Mouse (Mus musculus) thymus, adult 2 months (tissue): ENCODE data around the gene Trim33. TPM values are rescaled to one million over a fixed set of nuclear protein-coding genes. Genes with fewer than 3 reads are reported as not detected.

ENCODE experiments used
- DNase-seq: peaks from one replicate; pipeline ENCODE4 v3.0.0; 2021
- H3K27ac ChIP-seq: fragments of 200-500 bp; 2 replicates; pipeline ENCODE4 v1.5.1; 2012; ENCODE audit warnings: low read length, control low read depth; ENCODE audit not compliant: control insufficient read depth, insufficient read depth
- H3K27me3 ChIP-seq: fragments of 200-500 bp; 2 replicates; pipeline ENCODE4 v1.6.1; 2012; ENCODE audit warnings: mild to moderate bottlenecking, low read length, moderate library complexity, mixed read lengths; ENCODE audit not compliant: control insufficient read depth, insufficient read depth
- H3K36me3 ChIP-seq: fragments of 200-500 bp; 2 replicates; pipeline ENCODE4 v1.6.1; 2012; ENCODE audit warnings: mild to moderate bottlenecking, low read length, moderate library complexity; ENCODE audit not compliant: control insufficient read depth, insufficient read depth
- H3K4me1 ChIP-seq: fragments of 200-500 bp; replicated peaks from 2 replicates; pipeline ENCODE4 v1.6.1; 2012; ENCODE audit warnings: low read length; ENCODE audit not compliant: control insufficient read depth, insufficient read depth
- H3K4me3 ChIP-seq: fragments of 200-500 bp; 2 replicates; pipeline ENCODE4 v1.5.1; 2012; ENCODE audit warnings: mild to moderate bottlenecking, low read length, control low read depth, moderate library complexity; ENCODE audit not compliant: control insufficient read depth, insufficient read depth
- CTCF ChIP-seq: fragments of 200-500 bp; IDR thresholded peaks from 2 replicates; pipeline ENCODE4 v1.5.1; 2012; ENCODE audit warnings: mild to moderate bottlenecking, control low read depth, low read length, moderate library complexity, borderline replicate concordance; ENCODE audit not compliant: control insufficient read depth, poor library complexity, insufficient read depth; ENCODE audit errors: extremely low read depth
- POLR2A ChIP-seq: fragments of 200-500 bp; IDR thresholded peaks from 2 replicates; pipeline ENCODE4 v1.6.1; 2012; ENCODE audit warnings: mild to moderate bottlenecking, low read length, control low read depth, moderate library complexity; ENCODE audit not compliant: control insufficient read depth, poor library complexity, insufficient read depth; ENCODE audit errors: extremely low read depth
- WGBS: fragments of 180-500 bp; shearing (Covaris S2); methylation state at CpG from one replicate; pipeline ENCODE4 v1.1.7; 2018; 5-methylcytosine and 5-hydroxymethylcytosine counted together
- polyA plus RNA-seq: library from polyadenylated mRNA; depleted of rRNA; stranded (reverse); fragments of >200 nt; gene quantifications from 2 replicates; pipeline ENCODE4 v1.2.3, GENCODE M21; 2012; rRNA removed

The Trim33 gene
- polyA plus RNA-seq, 1 experiment = 30.1 TPM

DNA sequence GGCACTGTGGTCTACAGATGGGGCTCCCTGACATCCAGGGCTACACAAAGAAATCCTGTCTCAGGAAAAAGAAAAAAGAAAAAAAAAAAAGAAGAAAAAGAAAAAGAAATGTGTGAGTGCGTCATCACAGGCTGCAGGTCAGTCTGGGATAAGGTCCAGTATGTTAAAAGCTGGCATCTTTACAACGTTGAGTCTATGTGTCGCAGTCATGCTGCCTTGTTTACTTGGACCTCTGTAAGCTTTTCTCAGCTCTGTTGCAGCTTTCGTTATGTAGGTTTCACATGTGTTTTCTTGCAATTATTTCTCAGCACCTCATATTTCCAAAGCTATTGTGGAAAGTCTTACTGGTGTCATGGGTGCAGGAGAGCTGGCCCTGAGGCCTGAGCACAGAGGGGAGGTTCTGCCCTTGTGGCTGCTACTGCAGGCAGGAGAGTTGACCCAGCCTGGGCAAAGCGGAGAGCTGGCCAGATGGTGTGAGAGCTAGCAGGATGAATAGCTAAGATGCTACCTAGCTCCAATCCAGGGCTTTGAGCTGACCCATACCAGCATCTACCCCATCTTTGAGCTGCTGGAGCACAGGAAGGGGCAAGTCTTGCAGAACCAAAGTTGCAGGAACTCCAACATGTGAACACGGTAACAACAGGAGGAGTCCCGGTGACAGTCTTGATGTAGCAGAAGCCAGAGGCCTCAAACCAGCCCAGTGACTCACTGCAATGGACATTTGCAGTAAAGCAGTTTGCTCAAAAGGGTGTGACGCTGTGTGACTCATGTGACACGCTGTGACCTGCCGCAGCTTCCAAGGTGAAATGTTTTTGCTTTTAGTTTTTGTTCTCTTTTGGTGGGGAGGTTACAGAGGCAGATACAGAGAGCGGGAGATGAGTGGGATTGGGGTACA, 127.0 kb downstream of the Trim33 start:
- WGBS = 90% methylated on average over 11 of the region's 11 CpGs
- no peak overlapping the region for H3K27ac ChIP-seq
- TF ChIP-seq POLR2A = no peak
- TF ChIP-seq CTCF = no peak
- no peaks in the 10 kb centered on the region for H3K36me3 ChIP-seq
- no peak overlapping the region for H3K4me3 ChIP-seq
- DNase-seq = no peak
- peaks cover 27% of the 10 kb centered on the region for H3K4me1 ChIP-seq
- no peaks in the 10 kb centered on the region for H3K27me3 ChIP-seq

Other genes starting within 250 kb of the Trim33 start
- gene Nras, start 221.0 kb upstream of the Trim33 start, polyA plus RNA-seq = 41.0 and 43.4 TPM in 2 replicates
- gene Ampd1, start 205.3 kb upstream of the Trim33 start, polyA plus RNA-seq = 10.3 and 13.8 TPM in 2 replicates
- 1.5 and 2.2 TPM in 2 replicates for gene Dennd2c, start 176.7 kb upstream of the Trim33 start, polyA plus RNA-seq
- gene Bcas2, start 107.6 kb upstream of the Trim33 start, polyA plus RNA-seq = 38.5 and 39.0 TPM in 2 replicates